Mouse (Mus musculus) stomach, postnatal 0 days (tissue): ENCODE measurements around the gene Hand1.

Source experiments
- CTCF ChIP-seq: IDR thresholded peaks from 2 replicates; pipeline ENCODE4 v1.5.1; 2016; ENCODE audit warnings: antibody characterized with exemption, low read depth, mild to moderate bottlenecking, moderate library complexity
- EP300 ChIP-seq: optimal IDR thresholded peaks from 2 replicates; pipeline ENCODE3; 2016; ENCODE audit warnings: antibody characterized with exemption

DNA sequence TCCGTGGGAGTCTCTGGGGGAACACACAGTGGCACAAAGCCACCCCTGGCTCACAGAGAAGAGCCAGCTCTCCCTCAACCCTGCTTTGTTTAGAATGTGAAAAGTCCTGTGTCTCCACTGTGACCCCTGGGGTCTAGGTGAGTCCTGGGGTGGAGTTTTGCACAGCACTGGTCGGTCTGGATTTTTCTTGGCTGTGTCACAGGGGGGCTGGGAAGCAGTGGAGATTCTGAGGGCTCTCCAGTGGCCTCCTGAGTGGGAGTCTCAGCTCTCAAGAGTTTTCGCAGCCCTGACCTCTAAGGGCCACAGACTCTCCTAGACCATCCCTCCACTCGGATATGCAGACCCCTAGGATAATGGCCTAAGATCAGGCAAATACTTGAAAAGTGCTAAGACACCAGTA is 25.1 kb upstream of the Hand1 start:
- no peak for TF ChIP-seq CTCF
- TF ChIP-seq EP300 = no peak
